Mouse (Mus musculus) cerebellum, adult 2 months (tissue): Measurements from ENCODE around the gene Boc. TPM values are rescaled to one million over a fixed set of nuclear protein-coding genes. Genes with fewer than 3 reads are reported as not detected.

Source experiments
- DNase-seq, 2 experiments: peaks; one replicate each; pipeline ENCODE4 v3.0.0; 2021
- H3K27ac ChIP-seq: fragments of 200-500 bp; 2 replicates; pipeline ENCODE4 v1.5.1; 2012; ENCODE audit warnings: low read length, control low read depth, inconsistent platforms; ENCODE audit not compliant: insufficient read depth
- H3K27me3 ChIP-seq: fragments of 200-500 bp; 2 replicates; pipeline ENCODE4 v1.6.1; 2012; ENCODE audit warnings: inconsistent platforms, mild to moderate bottlenecking, low read length, moderate library complexity; ENCODE audit not compliant: control insufficient read depth, insufficient read depth
- H3K4me1 ChIP-seq: fragments of 200-500 bp; 2 replicates; pipeline ENCODE4 v1.6.1; 2011; ENCODE audit warnings: low read length; ENCODE audit not compliant: control insufficient read depth, insufficient read depth
- H3K4me3 ChIP-seq: fragments of 200-500 bp; replicated peaks from 2 replicates; pipeline ENCODE3; 2011; ENCODE audit warnings: mild to moderate bottlenecking, low read depth, low read length, control low read depth; ENCODE audit not compliant: insufficient read depth
- CTCF ChIP-seq: fragments of 200-500 bp; IDR thresholded peaks from 2 replicates; pipeline ENCODE4 v1.5.1; 2011; ENCODE audit warnings: low read depth, mild to moderate bottlenecking, control low read depth, low read length, moderate library complexity, borderline replicate concordance; ENCODE audit not compliant: insufficient read depth
- POLR2A ChIP-seq: fragments of 200-500 bp; IDR thresholded peaks from 2 replicates; pipeline ENCODE4 v1.6.1; 2011; ENCODE audit warnings: low read length, control low read depth, borderline replicate concordance; ENCODE audit not compliant: insufficient read depth
- WGBS: fragments of 180-500 bp; shearing (Covaris S2); methylation state at CpG from one replicate; pipeline ENCODE4 v1.1.7; 2018; 5-methylcytosine and 5-hydroxymethylcytosine counted together
- polyA plus RNA-seq: library from polyadenylated mRNA; depleted of rRNA; stranded (reverse); fragments of >200 nt; gene quantifications from 2 replicates; pipeline ENCODE4 v1.2.3, GENCODE M21; 2012

Gene Boc
- polyA plus RNA-seq, 1 experiment = 37.9 TPM

GRCm38 (mm10) chr16:44550843-44551242 is 7.9 kb downstream of the Boc start:
- Histone ChIP-seq H3K4me1 (peaks cover 61% of the 10 kb centered on the region), H3K27me3 (no peaks in the 10 kb centered on the region), H3K4me3 (peak overlapping the region; percentile 47), H3K27ac (peak overlapping the region; percentile 83)
- 3% methylated on average over 5 of the region's 5 CpGs for WGBS
- peak; percentile 61 to 64 for DNase-seq
- no peak for TF ChIP-seq POLR2A
- no peak for TF ChIP-seq CTCF

DNA sequence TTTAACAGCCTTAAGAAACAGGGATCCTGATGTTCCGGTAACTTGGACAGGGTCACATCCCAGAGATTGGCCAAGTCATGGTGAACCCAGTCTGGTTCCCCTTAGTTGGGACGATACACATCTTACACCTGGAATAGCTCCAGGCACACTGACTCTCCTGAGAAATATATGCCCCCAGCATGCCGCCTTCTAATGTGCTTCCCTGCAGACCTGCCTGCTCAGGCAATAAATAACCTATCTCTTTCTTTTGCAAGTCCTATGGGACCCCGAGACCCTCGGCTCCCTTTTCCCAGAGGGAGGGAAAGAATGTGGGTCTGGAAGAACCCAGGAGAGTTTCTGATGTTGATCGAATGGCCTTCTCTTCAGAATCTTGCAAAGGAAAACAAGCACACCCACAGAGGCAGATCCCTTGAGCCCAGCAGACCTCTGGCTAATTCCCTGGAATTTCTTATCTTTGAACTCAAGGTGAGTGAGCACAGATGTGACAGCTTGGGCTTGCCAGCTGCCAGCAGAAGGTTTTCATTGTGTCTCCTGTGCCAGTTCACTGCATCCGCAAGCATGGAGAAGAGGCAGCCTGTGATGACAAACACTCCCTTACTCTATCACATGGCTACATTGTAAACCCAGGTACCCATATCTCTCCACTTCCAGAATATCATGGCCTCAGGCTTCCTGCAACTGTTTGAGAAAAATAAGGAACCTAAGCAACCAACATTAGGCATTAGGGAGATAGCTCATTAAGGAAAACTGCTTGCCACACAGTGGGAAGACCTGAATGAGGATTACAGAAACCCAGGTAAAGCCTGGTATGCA is 8.6 kb downstream of the Boc start:
- TF ChIP-seq POLR2A (no peak), CTCF (no peak)
- WGBS = 19% methylated on average over 7 of the region's 7 CpGs
- peaks cover 68% of the 10 kb centered on the region for H3K4me1 ChIP-seq
- peak overlapping the region; percentile 9 for H3K4me3 ChIP-seq
- H3K27ac ChIP-seq = peak overlapping the region; percentile 83
- DNase-seq = peak in 1 of 2 experiments; percentile 38
- H3K27me3 ChIP-seq = no peaks in the 10 kb centered on the region

- TF ChIP-seq CTCF = no peak
- TF ChIP-seq POLR2A = no peak
- WGBS = 22% methylated on average over 6 of the region's 6 CpGs
- peak overlapping the region; percentile 72 for H3K27ac ChIP-seq
- H3K27me3 ChIP-seq = no peaks in the 10 kb centered on the region
- peak overlapping the region; percentile 1 for H3K4me3 ChIP-seq
- peaks cover 70% of the 10 kb centered on the region for H3K4me1 ChIP-seq
- DNase-seq = peak in 1 of 2 experiments; percentile 52
These were observed 9.3 kb downstream of the Boc start for GRCm38 (mm10) chr16:44549381-44549780.

DNA sequence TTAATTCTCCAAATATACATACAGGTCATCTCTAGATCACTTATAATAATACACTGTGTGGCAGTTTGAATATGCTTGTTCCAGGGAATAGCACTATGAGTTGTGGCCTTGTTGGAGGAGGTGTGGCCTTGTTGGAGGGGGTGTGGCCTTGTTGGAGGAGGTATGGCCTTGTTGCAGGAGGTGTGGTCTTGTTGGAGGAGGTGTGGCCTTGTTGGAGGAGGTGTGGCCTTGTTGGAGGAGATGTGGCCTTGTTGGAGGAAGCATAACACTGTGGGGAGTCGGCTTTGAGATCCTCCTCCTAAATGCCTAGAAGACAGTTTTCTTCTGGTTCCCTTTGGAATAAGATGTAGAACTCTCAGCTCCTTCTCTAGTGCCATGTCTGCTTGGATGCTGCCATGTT is 10.7 kb downstream of the Boc start:
- Histone ChIP-seq H3K4me3 (no peak overlapping the region), H3K4me1 (peaks cover 69% of the 10 kb centered on the region), H3K27me3 (no peaks in the 10 kb centered on the region), H3K27ac (no peak overlapping the region)
- peak in 1 of 2 experiments; percentile 18 for DNase-seq
- TF ChIP-seq POLR2A (no peak), CTCF (no peak)
- 55% methylated on average over 1 of the region's 1 CpGs for WGBS

DNA sequence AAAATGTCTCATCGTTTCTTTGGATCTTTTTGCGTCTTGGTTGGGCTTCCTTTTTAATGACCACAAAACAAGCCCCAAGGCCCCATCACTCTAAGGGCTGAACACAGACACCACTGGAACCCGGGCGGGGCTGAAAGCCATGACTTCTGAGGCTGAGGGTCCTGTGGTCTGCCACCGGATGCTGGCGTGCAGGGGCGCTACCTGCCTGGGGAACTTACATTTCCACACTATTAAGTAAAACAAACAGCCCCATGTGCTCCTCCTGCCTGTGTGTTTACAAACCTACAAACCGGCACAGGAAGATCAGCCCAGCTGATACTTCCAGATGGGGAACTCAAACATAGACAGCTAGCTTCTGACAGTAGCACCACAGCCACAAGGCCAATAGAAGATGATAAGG is 11.9 kb downstream of the Boc start:
- 30% methylated on average over 8 of the region's 8 CpGs for WGBS
- Histone ChIP-seq H3K4me3 (no peak overlapping the region), H3K27me3 (no peaks in the 10 kb centered on the region), H3K27ac (peak overlapping the region; percentile 37; the same call in 1 of the 2 replicates), H3K4me1 (peaks cover 68% of the 10 kb centered on the region)
- peak in 1 of 2 experiments; percentile 32 for DNase-seq
- no peak for TF ChIP-seq POLR2A
- no peak for TF ChIP-seq CTCF

DNA sequence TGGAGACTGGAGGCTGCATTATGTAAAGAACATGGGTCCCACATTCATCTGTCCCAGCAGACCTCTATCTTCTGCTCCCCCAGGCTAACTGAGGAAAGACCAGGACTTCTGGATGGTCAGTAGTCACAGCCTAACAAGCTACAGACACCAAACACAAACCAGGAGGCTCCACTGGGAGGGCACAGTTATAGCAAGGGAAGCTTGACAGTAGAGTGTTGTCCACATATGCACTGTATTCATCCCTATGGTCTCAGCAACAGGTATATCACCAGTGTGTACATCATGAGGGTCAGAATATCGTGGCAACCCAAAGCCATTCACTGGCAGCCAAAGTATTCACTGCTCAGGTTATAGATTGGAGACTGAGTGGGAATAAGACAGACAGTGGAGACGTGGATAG is 12.8 kb downstream of the Boc start:
- TF ChIP-seq CTCF = no peak
- no peak for TF ChIP-seq POLR2A
- 29% methylated on average over 2 of the region's 2 CpGs for WGBS
- no peaks in the 10 kb centered on the region for H3K27me3 ChIP-seq

GRCm38 (mm10) chr16:44545153-44545552 is 13.5 kb downstream of the Boc start:
- no peak for TF ChIP-seq POLR2A
- TF ChIP-seq CTCF = no peak
- Histone ChIP-seq H3K4me1 (peaks cover 68% of the 10 kb centered on the region), H3K27me3 (no peaks in the 10 kb centered on the region), H3K4me3 (no peak overlapping the region), H3K27ac (peak overlapping the region; percentile 10; the same call in 1 of the 2 replicates)
- peak in 1 of 2 experiments; percentile 35 for DNase-seq
- 22% methylated on average over 7 of the region's 7 CpGs for WGBS

More for the DNA sequence above, 12.8 kb downstream of the Boc start:
- Histone ChIP-seq H3K27ac (no peak overlapping the region), H3K4me3 (no peak overlapping the region), H3K4me1 (peaks cover 70% of the 10 kb centered on the region)
- DNase-seq = peak in 1 of 2 experiments; percentile 15

- Histone ChIP-seq H3K27ac (peak overlapping the region; percentile 80), H3K4me3 (no peak overlapping the region), H3K4me1 (peaks cover 69% of the 10 kb centered on the region), H3K27me3 (no peaks in the 10 kb centered on the region)
- TF ChIP-seq CTCF (peak; percentile 57; the same call in 1 of the 2 replicates), POLR2A (no peak)
- WGBS = 10% methylated on average over 3 of the region's 3 CpGs
- peak; percentile 50 to 62 for DNase-seq
These were observed 15.6 kb downstream of the Boc start for GRCm38 (mm10) chr16:44543098-44543497.
